Mouse (Mus musculus) T-helper 2 cell (primary cell): ENCODE results near the gene Rnaseh2c.

Source experiments
- in situ Hi-C: fragments of 300-600 bp; cut with MboI, MseI; formaldehyde crosslinking; loops from one replicate; pipeline ENCODE4 v1.15.1; 2025; ENCODE audit warnings: high pct_unique_total_duplicates

The Rnaseh2c gene

GRCm38 (mm10) chr19:5572331-5573125 is 29.1 kb upstream of the Rnaseh2c start:
- in situ Hi-C loops: no loop called here

GRCm38 (mm10) chr19:5575336-5575735 is 26.3 kb upstream of the Rnaseh2c start:
- in situ Hi-C loops: no loop called here

GRCm38 (mm10) chr19:5579971-5580370 is 21.7 kb upstream of the Rnaseh2c start:
- in situ Hi-C loops: no loop called here

- in situ Hi-C loops: no loop called here
These were observed 20.9 kb upstream of the Rnaseh2c start for GRCm38 (mm10) chr19:5580776-5581175.

- in situ Hi-C loops: no loop called here
These were observed 19.7 kb upstream of the Rnaseh2c start for GRCm38 (mm10) chr19:5581995-5582394.

- in situ Hi-C loops: no loop called here
These were observed 12.5 kb upstream of the Rnaseh2c start for GRCm38 (mm10) chr19:5589159-5589558.

GRCm38 (mm10) chr19:5591888-5592287 is 9.8 kb upstream of the Rnaseh2c start:
- in situ Hi-C loops: no loop called here

- in situ Hi-C loops: no loop called here
These were observed 2.4 kb upstream of the Rnaseh2c start for GRCm38 (mm10) chr19:5599224-5599623.

GRCm38 (mm10) chr19:5603664-5604063 is 2.0 kb downstream of the Rnaseh2c start:
- in situ Hi-C loops: loop anchor here (5.0 kb wide), 1 partner anchor 34 kb away; the partner anchor contains the start of gene Rela

- in situ Hi-C loops: no loop called here
These were observed 3.5 kb downstream of the Rnaseh2c start for GRCm38 (mm10) chr19:5605126-5605525.

GRCm38 (mm10) chr19:5606196-5606595 is 4.5 kb downstream of the Rnaseh2c start:
- in situ Hi-C loops: no loop called here

- in situ Hi-C loops: no loop called here
These were observed 6.2 kb downstream of the Rnaseh2c start for GRCm38 (mm10) chr19:5607705-5608410.

GRCm38 (mm10) chr19:5608707-5609106 is 7.0 kb downstream of the Rnaseh2c start:
- in situ Hi-C loops: no loop called here

- in situ Hi-C loops: no loop called here
These were observed 7.5 kb downstream of the Rnaseh2c start for GRCm38 (mm10) chr19:5609171-5609546.

GRCm38 (mm10) chr19:5609547-5610404 is 8.1 kb downstream of the Rnaseh2c start, which contains the start of gene Kat5:
Gene Kat5, minus strand, starts transcription at chr19:5610237.
- in situ Hi-C loops: no loop called here

- in situ Hi-C loops: no loop called here
These were observed 10.3 kb downstream of the Rnaseh2c start for GRCm38 (mm10) chr19:5611973-5612372.

GRCm38 (mm10) chr19:5612762-5613411 is 11.2 kb downstream of the Rnaseh2c start:
- in situ Hi-C loops: no loop called here

- in situ Hi-C loops: no loop called here
These were observed 13.3 kb downstream of the Rnaseh2c start for GRCm38 (mm10) chr19:5614953-5615352.

- in situ Hi-C loops: no loop called here
These were observed 18.3 kb downstream of the Rnaseh2c start for GRCm38 (mm10) chr19:5620007-5620406.

- in situ Hi-C loops: no loop called here
These were observed 20.2 kb downstream of the Rnaseh2c start for GRCm38 (mm10) chr19:5621884-5622283.

GRCm38 (mm10) chr19:5625311-5625710 is 23.6 kb downstream of the Rnaseh2c start:
- in situ Hi-C loops: no loop called here
